Mouse (Mus musculus) cerebellum, postnatal 4 days (tissue): Measurements from ENCODE around the gene Ttc9.

Source experiments
- DNase-seq, 2 experiments: peaks; one replicate each; pipeline ENCODE4 v3.0.0; 2022; ENCODE audit warnings: low spot score in 2 of 2, mixed read lengths in 1 of 2

Ttc9 gene

DNA sequence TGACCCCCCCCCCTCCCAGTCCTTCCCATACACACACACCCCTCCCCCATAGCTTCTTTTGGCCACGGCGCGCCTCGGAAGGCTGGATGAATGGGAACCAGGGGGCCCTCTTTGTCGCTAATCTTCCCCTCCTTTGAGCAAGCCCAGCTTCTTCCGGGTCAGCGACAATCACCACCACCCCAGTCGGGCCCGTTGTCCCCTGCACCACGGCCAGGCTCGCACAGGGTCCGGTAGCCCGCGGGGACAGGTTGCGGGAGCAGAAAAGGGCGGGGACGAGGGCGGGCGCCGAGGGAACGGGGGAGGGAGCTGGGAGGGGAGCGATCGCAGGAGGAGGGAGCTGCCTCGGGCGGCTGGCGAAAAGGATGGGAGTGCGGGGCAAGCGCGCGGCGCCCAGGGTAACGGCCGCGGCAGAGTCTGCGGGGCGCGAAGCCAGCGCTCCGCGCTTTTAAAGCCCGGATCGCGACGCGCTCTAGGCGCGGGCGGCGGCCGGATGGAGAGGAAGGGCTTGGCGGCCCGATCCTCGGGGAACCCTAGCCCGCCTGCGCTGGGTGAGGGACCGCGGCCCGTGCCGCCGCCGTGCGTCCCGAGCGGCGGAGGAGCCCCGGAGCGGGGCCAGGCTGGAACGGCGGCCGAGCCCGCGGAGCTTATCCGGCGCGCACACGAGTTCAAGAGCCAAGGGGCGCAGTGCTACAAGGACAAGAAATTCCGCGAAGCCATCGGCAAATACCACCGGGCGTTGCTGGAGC lies at the start of gene Ttc9:
Gene Ttc9 (plus strand): TSS at position 335 of the 746 bp plus-strand sequence.
- peak; percentile 35 to 60 for DNase-seq

DNA sequence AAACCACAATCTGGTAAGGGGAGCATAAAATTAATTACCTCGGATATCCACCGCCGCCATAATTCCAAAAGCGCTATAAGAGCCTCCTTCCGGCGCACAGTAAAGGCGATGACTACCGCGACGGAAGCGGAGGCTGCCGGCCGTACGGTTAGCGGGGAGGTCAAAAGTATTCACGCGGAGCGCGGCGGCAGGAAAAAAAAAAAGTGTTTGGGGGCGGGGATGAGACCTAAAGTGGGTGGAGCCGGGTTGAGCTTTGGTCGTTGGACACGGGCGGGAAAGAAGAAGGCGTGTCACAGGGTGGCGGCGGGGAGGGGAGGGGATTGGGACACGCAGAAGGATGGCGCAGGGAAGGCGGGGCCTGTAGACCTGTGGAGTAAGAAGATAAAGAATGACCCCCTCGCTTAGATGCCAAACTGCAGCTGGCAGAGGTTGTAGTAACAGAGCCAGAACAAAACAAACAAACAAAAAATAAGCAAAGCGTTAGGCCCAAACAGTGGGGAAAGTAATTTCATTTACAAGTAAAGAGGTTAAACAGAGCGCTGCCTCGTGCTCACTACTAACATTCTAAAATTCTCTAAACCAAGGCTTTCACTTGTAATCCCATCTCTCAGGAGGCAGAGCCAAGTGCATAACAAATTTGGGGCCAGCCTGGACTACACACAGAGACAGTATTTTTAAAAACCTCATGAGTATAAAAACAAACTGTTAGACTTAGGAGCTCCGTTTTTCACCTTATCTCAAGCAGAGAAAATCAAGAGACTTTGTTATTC lies 36.0 kb upstream of the Ttc9 start, which contains the start of gene Med6:
Gene Med6 (minus strand): TSS at position 107 of the 770 bp plus-strand sequence.
- peak; percentile 78 to 91 for DNase-seq

DNA sequence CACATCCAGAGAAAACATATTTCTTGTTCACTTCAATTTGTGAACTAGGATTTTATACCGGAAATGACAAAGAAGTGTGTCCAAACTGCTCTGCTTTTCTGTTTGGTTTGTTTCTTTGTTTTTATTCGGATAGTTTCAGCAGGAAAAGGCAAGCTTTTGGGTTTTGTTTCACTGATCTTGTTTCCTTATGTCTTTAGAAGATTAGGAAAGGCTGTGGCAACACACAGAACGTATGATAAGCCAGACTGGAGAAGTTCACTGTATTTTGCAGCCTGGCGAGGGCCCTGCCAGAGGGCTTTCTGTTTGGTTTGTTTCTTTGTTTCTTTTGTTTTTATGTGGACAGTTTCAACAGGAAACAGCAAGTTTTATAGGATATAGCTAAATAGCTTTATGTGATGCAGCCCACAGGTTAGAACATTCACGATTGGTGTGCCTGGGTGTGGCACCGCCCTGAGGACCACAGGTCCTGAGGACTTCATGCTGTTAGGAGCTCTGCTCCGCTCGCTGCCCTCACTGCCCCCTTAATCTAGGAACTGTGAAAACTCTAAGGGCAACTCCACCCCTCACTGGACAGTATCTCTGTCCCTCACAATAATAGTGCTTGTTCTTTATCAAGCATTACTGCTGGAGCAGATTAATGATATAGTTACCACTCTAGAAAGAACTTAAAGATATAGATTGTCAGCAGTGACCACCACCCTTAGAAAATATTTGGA lies 34.3 kb upstream of the Ttc9 start:
- no peak for DNase-seq

DNA sequence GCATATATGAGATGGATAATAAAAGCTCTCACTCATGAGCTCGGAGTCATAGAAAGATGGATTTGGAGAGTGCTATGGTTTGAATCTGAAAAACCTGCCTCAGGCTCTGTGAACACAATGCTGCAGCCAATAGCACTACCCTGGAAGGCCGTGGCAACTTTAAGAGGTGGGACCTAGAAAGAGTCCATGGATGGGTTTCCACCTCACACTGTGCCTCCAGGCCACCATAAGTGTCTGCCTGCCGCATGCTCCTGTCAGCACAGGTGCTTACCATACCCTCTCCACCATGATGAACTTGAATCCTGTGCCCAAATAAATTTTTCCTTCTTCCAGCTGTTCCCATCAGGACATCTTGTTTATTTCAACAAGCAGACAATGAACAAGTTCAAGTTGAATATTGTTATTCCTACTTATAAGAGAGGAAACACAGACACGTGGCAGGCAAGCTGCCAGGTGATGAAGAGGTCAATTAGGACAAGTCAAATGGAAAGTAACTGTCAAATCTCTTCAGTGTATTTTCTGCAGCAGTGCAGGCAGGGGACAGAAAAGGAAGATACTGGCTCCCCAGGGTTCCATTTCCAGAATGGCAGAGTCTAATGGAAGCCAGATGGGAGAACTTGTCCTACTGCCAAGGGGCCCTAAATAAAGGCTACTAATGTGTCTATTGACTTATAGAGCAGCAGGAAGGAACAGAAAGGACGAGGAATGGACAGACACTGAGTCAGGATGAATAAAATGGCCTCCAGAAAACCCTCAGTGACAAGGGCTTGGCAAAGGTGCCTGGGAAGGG lies 25.9 kb upstream of the Ttc9 start:
- no peak for DNase-seq

DNA sequence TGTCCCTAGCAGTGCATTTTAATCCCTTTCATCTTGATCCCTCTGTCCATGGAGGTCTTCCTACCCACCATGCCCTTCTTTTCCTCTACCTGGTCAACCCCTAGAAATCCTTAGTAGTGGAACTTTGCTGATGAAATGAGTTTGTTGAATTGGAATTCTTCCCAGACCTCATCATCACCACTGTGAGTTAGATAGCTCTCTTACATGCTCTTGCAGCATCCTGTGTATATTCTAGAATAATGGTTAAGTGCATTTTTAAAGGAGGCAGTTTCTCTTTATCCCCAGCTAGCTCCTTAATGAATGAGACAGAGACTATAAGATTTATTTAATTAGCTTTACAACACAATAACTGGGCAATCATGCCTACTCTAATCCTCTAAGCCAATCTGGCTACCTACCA lies 21.6 kb upstream of the Ttc9 start:
- no peak for DNase-seq

DNA sequence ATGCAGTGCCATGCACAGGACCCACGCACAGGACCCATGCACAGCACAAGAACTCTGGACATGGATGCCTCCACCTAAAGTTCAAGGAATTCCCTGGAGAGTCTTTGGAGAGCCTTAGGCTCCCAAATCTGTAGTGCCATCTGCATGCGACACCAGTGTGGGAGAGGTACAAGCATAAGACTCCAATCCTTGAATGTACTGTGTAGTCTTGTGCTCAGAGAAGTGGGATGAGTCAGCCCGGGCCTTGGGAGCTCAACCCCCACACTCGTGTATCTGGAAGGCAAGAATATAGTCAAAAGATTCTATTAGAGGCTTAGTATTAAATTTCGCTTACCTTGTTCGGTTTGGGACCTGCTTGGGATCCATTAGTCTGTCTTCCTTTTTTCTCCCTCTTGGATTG lies 15.2 kb upstream of the Ttc9 start:
- no peak for DNase-seq

DNA sequence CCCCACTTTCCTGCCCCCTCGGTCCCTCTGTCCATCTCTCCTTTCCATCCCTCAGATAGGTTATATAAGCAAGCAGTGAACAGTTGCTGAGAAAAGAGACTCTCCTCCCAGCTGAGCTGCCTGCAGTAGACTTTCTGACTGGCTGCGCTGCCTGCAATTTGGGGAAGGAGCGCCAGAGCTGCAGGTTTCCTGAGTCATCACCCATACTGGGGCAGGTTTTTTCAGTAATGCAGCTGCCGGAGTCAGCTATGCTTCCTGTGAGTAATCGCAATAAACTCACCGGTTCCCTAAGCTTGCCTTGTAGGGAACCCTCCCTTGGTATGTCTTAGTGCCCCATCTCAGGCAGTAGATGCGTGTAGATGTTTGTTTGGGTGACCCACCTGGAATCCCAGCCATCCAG lies 14.1 kb upstream of the Ttc9 start:
- no peak for DNase-seq

DNA sequence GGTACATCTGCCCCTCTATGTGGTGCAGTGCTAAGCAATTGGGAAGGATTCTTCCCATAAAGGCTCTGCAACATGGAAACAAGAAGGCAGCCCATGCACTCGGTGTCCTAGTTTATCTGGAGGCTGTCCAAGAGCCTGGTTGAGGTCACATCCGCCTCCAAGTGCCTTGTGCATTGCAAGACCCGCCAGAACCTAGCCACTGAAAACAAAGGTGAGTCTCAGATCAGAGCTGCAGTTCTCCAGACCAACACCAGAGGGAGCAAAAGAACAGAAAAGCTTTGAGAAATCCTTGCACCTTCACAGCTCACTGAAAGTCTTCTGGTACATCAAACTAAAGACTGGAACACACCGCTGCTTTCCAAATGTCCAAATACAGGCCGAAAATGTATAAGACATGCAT lies 11.7 kb upstream of the Ttc9 start:
- DNase-seq: peak; percentile 75 to 86

DNA sequence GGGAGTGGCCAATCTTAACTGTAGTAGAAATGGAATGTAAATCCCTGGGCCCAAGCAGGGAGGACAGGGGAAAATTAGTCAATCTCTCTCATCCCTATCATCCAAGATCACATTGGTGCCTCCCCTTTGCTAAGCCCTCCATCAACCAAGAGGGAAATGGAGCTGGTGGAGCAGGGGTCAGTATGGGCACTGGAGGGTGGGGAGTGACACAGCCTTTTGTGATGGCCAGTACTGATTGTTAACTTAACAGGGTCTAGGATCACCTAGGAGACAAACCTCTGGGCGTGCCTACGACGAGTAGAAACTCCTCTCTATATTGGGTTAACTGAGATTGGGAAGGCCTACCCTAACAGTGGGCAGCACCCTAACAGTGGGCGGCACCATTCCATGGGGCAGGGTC lies 7.7 kb upstream of the Ttc9 start:
- DNase-seq: no peak

DNA sequence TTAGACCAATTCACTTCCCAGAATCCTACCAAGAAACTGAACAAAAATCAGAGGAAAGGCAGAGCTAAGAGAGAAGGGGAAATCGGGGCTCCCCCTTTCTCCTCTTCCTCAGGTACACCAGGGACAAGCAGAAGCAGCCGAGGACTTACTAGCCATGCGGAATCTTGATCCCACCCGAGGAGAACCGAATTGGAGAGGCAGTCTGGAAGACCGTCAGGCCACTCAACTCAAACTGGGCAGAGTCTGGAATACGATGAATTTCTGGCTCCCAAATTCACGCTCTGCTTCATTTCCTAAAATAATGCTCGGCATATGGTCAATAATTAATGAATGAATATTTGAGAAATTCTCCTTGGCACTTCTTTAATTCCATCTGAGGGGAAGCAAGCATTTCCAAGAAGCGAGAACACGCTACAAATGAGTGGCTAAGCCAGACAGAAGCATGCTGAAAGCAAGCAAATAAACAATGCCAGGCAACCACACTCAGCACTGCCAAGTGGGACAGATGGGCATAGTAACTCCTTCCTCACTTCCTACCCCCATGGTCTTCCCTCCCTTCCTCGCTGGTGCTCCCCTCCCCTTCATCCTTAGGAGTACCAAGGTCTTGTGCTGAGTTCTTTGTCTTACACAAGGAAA lies 4.7 kb upstream of the Ttc9 start:
- DNase-seq: no peak

DNA sequence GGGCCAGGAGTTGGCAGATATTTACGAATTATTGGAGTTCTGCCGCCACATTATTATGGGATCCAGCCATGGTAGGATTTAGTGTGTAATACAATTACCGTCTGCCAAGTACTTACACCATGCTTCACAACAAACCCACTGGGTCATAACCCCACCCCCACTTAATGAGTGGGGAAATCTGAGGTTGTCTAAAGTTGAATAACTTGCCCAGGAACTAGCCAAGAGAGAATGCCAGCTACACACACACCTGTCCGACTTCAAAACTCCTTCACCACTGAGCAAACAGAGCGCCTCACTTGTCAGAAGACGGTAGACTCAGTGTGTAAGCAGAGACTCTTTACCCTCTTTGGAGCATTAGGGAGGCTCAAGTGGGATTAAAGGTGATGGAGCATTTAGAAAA lies 3.6 kb upstream of the Ttc9 start:
- no peak for DNase-seq

DNA sequence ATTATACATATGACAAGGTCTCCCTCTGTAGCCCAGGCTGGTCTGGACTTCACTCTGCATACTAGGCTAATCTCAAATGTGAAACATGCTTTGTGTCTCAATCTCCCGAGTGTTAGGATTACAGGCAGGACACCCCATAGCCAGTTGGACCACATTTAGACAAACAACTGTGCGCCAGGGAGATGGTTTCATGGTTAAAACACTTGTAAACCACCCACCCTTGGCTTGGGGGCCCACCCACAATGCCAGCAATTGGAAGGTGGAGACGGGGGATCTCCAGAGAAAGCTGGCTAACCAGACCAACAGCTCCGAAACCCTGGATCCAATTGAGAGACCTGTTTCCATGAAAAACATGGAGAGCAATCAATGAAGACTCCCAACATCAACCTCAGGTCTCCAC lies 3.0 kb upstream of the Ttc9 start:
- DNase-seq: no peak

DNA sequence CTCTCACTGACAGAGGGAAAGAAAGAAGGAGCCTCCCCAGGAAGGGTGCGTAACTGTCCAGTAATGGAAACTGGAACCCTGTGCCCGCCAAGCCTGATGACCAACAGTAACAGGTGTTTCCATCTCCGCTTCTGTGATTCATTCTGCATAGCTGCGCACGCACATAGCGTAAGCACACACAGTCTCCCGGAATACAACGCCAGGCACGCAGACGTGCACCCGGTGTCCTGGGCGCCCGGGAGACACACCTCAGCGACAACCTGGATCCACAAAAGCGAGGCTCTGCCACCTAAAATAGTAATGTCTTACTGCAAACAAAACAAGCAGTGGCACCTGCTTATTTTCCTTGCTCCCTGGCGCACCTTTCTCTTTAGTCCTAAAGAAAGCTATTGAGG lies 532 bp upstream of the Ttc9 start:
- DNase-seq: peak in 1 of 2 experiments; percentile 54

DNA sequence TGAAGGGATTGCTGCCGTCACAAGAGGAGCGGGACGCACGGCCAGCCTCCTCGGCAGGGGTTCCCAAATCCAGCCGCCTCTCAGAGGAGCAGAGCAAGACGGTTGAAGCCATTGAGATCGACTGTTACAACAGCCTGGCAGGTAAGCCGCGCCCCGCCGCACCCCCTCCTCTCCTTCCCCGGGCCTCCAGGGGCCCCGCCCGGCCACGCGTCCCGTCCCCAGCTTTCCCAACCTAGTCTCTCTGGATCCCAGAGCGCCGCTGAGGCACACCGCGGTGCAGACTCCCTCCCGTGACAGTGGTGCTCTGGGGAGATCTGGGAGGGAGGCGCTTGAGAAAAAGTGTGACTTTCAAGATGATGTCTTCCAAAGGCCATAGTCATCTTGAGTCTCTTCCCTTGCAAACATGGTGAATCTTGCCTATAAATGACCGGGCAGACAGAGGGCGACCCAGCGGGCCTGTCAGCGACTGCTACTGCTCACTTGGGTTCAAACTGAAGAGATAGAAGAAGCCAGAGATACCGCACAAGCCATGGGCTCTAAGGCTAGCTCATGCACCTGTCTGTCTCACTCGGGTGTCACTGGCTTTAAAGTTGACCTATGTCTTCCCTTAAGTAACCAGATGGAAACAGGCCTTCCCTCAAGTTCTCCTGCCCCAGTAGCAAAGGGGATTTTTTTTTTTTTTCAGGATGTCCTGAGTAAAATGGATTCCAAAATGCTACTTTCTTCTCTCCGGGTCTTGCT lies 782 bp downstream of the Ttc9 start:
- peak in 1 of 2 experiments; percentile 40 for DNase-seq

DNA sequence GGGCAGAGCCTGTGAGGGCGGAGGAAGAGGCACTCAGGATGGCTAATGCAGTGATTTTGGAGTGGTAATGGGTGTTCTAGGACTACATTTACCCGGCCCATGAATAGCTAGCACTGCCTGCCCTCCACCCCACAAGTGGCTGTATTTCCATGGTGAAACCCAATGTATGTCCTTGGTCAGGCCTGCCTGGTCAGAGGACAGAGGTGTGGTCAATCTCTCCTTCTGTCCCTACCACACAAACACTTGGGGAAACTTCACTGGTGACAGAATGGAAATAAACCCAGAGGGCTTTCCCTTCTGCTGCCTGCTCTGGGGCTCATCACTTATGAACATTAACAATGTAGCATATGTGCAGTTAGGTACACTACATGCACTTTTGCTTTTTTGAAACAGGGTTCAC lies 2.2 kb downstream of the Ttc9 start:
- DNase-seq: no peak

DNA sequence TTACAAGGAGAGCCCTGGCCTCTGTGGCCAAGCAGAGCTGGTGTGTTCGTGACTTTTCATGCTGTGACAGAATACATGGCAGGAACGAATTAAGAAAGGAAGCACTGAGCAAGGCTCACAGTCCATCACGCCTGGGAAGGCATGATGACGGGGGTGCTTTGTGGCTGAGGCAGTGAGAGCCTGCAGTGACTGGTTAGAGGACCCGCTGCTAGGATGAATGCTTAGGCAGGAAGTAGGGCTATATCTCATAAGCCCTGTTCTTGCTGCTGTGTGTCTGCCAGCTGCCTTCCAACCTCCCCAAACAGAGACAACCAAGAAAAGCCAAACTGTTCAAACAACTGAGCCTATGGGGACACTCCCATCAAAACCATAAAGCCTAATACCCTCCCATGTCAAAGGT lies 9.6 kb downstream of the Ttc9 start:
- DNase-seq: no peak

DNA sequence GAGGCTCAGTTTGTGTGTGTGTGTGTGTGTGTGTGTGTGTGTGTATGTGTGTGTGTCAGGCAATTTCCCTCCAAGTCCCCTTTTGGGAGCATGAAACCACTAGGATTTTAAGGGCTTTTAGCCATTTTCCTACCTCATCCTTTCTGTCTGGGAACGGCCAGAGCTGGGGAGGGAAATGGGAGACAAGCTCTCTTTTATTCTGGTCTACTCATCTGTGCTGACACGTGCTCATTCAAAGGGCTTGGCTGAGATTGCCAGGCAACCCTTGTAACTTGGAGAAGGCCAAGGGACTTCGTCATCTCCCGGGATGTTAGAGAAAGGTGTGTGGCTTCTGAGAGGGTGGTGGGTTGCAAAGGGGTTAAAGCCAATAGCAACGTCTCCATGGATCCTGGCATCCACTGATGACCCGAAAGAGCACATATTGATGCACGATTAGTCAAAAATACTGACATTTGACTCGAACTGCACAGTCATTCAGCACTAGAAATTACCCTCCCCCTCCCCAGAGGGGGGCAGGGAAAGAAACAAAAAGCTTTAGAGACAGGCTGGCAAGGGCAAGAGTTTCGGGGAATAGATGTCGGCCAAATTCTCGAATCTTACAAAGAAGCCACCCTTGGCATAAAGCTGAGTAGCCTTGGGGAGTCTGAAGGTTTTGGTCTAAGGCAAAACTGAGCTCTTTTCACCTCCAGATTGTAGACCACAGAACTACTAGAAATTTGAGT lies 11.5 kb downstream of the Ttc9 start:
- DNase-seq: peak in 1 of 2 experiments; percentile 26

DNA sequence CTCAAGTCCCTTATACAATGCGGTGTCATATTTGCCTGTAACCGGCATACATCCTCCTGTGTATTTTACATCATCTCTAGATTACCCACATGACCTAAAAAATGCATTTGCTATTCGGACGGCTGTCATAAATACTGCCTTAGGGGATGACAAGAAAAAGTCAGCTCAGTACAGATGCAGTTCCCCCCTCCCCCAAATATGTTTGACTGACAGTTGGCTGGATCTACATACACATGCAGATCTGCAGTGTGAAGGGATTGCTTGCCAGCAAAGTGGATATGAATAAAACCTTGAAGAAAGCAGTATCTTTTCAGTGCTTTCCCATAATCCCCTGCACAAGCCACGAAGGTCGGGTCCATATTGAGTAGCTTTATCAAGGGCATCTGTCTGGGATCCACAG lies 15.8 kb downstream of the Ttc9 start:
- no peak for DNase-seq

DNA sequence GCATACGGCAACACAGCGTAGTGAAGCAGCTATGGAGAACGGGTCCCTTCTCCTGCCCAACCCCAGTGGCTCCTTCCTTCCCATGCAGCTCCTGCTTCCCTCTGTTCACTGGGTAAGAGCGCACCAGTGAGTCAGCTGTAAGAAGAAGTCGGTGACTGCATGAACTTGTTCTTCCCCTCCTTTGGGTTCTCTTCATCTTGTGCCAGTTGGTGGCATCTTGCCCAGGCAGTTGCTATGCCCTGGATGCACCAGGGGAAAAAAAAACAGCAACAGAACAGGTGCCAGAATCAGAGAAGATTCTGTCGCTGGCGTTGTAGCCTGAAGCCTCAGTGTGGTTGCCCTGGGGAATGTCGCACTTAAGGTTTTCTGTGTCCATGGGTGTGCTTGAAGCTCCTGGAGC lies 22.3 kb downstream of the Ttc9 start:
- peak; percentile 30 to 69 for DNase-seq

DNA sequence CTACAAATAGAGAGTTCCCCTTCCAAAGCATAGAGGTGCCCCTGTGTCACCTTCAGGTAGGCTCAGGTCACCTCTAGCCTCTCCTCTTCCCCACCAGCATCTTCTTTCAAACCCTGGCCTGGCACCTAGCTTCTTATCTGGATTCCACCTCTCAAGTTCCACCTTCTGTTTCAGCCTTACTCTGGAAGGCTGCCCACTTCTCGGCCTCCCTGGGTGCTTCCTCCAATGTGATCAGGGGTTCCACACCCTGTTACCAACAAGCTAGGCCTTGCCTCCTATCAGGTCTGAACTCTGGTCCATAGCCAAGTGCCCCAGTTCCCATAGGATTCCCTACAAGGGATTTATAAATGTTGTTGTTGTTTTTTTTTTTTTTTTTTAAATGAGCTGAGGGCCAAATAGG lies 26.3 kb downstream of the Ttc9 start:
- DNase-seq: no peak
